Mouse (Mus musculus) liver, adult (tissue): Measurements from ENCODE around the gene Pdcd6ip.

Source experiments
- GATA4 ChIP-seq: IDR thresholded peaks from 2 replicates; pipeline ENCODE4 v1.6.1; 2014; ENCODE audit warnings: mild to moderate bottlenecking, low read length; ENCODE audit not compliant: insufficient replicate concordance

The Pdcd6ip gene

GRCm38 (mm10) chr9:113707481-113708360, at the start of gene Pdcd6ip:
Gene Pdcd6ip, minus strand, starts transcription at chr9:113708259.
- no peak for TF ChIP-seq GATA4

DNA sequence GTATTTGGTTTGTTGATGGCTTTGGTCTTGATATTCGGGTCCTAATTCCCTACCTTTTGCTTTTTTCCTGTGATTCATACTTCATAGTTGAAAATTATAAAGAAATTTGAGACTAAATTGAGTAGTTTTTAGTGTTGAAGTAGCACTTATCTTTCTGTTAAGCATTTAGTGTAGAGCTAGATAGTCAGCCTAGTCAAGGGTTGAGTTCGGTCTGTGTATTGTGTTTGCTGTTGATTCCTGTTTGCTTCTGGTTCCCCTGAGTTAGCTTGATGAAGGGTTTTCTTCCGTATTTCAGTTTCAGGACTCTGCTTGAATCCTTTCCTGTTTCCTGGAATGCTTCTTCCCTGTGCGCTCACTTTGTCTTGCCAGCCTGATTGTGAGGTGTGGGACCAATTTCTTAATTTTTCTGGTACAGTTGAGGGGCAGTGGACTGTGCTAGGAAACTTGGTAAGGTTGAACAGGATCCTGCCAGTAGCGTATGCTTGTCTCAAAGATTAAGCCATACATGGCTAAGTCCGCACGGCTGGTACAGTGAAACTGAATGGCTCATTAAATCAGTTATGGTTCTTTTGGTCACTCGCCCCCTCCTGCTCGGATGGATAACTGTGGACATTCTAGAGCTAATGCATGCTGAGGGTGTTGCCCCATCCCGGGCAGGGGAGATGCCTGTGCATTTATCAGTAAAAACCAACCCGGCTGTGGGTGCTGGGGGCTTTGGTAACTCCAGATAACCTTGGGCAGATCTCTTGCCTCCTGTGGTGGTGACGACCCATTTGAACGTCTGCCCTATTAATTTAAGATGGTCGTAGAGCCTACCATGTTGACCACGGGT, 48.0 kb upstream of the Pdcd6ip start:
- no peak for TF ChIP-seq GATA4

GRCm38 (mm10) chr9:113749356-113749755, 41.3 kb upstream of the Pdcd6ip start:
- TF ChIP-seq GATA4 = no peak

- no peak for TF ChIP-seq GATA4
Measured at GRCm38 (mm10) chr9:113743291-113743690, 35.2 kb upstream of the Pdcd6ip start.

DNA sequence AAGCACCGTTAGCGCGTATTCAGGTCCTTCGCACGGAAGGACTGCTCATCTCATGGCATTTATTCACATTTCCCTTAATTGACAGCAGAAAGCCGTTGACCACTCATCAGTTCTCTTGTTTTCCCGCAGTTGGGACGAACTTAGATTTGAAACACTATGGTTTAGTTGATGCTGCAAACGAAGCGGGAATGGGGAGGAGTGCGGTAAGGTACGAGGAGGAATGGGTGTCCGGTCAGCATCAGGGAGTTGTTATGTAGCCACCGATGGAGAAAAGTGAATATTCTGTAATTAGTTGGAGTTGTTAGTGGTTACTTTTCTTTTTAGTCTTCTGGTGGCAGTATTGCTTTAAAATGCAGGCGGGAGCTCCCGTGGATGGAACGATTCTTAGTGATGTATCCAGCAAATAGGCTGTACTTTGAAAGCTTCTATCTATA, 34.3 kb upstream of the Pdcd6ip start:
- TF ChIP-seq GATA4 = no peak

DNA sequence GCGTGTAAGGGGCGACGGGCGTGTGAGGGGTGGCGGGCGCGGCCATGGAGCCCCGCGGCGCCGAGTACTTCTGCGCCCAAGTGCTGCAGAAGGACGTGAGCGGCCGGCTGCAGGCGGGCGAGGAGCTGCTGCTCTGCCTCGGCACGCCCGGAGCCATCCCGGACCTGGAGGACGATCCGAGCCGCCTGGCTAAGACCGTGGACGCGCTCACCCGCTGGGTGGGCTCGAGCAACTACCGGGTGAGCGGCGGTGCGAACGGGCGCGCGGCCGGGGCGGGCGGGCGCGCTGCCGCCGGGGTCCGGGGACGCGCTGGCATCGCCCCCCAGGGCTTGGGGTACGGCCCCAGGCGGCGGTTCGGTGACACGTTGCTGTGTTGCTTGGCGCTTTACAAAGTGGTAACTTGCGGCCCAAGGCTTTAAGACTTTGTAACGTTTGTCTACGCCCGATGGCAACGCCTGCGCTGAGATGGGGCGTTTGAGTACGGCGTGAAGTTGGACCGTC, 33.6 kb upstream of the Pdcd6ip start:
- TF ChIP-seq GATA4 = no peak

- TF ChIP-seq GATA4 = no peak; the same call in 1 of the 2 replicates
Measured at GRCm38 (mm10) chr9:113741108-113741636, 33.1 kb upstream of the Pdcd6ip start, which contains the start of gene Clasp2. Gene Clasp2, plus strand, starts transcription at chr9:113741473.

DNA sequence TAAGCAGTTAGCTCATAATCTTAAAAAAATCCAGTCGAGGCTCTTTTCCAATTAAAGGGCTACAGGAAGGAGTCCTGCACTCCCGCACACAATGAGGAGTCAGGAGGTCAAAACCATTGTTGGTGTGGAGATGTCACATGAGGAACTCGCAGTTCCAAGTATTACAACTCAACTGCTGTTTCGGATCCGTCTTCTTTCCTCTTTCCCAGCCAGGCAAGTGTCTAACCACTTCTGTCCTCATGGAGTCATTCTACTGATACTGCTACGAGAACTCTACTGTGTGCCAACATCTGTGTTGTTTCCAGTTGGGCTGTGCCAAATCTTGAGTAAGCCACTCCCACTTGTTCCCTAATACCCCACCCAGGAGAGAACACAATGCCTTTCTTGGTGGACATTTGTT, 30.9 kb upstream of the Pdcd6ip start:
- TF ChIP-seq GATA4 = peak; percentile 34; the same call in 1 of the 2 replicates

GRCm38 (mm10) chr9:113738021-113738420, 30.0 kb upstream of the Pdcd6ip start:
- TF ChIP-seq GATA4 = no peak

- TF ChIP-seq GATA4 = no peak
Measured at GRCm38 (mm10) chr9:113735920-113736319, 27.9 kb upstream of the Pdcd6ip start.

DNA sequence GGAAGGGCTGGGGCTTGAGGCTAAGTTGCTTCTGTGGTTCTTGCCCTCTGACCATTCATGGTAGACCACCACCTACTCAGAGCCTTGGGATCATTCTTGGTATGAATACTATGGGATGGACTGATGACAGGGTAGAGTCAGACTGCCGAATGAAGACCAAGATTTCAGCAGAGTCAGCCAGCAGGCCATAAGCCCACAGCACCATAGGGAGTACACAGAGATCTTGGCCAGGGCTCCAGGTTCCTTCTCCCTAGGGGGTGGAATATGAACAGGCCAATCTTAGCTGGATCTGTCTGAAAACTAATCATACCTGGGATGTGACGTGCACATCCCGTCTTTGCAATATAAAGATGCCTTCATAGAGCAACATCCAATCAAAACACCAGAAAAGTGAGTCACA, 23.5 kb upstream of the Pdcd6ip start:
- no peak for TF ChIP-seq GATA4

- no peak for TF ChIP-seq GATA4
Measured at GRCm38 (mm10) chr9:113726991-113727680, 19.1 kb upstream of the Pdcd6ip start.

GRCm38 (mm10) chr9:113726131-113726530, 18.1 kb upstream of the Pdcd6ip start:
- no peak for TF ChIP-seq GATA4

DNA sequence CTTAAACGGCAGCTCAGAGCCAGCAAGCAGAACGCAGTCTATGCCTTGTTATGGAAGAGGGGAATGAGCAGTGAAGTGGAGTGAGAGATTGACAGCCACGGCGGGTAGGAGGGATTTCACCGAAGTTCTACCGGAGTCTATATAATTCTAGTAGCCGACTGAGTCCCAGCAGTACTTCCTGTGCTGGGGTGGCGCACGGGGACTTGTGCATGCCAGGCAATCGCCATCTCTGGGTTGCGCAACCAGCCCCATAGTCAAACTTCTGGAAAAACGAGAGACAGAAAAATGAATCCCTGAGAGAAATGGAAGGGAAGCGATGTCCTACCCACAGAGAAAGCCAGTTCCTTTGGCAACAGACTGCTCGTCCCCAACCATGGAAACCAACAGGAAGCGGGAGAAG, 16.6 kb upstream of the Pdcd6ip start:
- TF ChIP-seq GATA4 = no peak

- TF ChIP-seq GATA4 = no peak
Measured at GRCm38 (mm10) chr9:113719063-113719462, 11.0 kb upstream of the Pdcd6ip start.
